In genomic region chr3:37128269-37128668, GRCm38 (mm10) we compare ENCODE assay signal across 10 mouse cellular contexts. TPM values are rescaled to one million over a fixed set of nuclear protein-coding genes. Genes with fewer than 3 reads are reported as not detected.
DNase-seq lines count a peak whose midpoint lies in the region; ATAC-seq lines count a peak whose summit lies in the region.
"Had no signal": no experiment of that assay in that cellular context is flagged by ENCODE, and none has a peak within 500 bp of the region (broad histone marks: within the 10 kb centered on the region; RNA-seq: fewer than 3 reads in every experiment).

No protein-coding gene starts in this region.

- no peaks in the 10 kb centered on the region for H3K36me3 ChIP-seq in limb, embryonic 12.5 days

- H3K4me2 ChIP-seq in limb, embryonic 12.5 days = no peak overlapping the region
- H3K4me2 ChIP-seq: forebrain, embryonic 13.5 days had no signal

- H3K4me3 ChIP-seq in limb, embryonic 12.5 days (replicated peaks) = no peak overlapping the region
- H3K4me3 ChIP-seq: forebrain, embryonic 13.5 days had no signal

- DNase-seq in gastrocnemius, adult 18-20 months (ENCODE audit: low spot score) = peak; percentile 36
- DNase-seq in gastrocnemius, postnatal 10 days = no peak
- DNase-seq in urinary bladder, postnatal 36 days (ENCODE audit: low spot score in 2 of 2) = peak; percentile 20 to 26
- DNase-seq in urinary bladder, adult 2 months (ENCODE audit: low spot score) = no peak
- DNase-seq in left cerebral cortex, postnatal 14 days (ENCODE audit: low spot score in 2 of 2) = no peak
- DNase-seq in left cerebral cortex, adult 9 months (ENCODE audit: low spot score in 2 of 2) = no peak
- DNase-seq: layer of hippocampus, postnatal 36 days had no signal

- H3K4me1 ChIP-seq in limb, embryonic 12.5 days (replicated peaks) = no peaks in the 10 kb centered on the region; the same call in 1 of the 2 replicates
- H3K4me1 ChIP-seq: forebrain, embryonic 13.5 days had no signal

- H3K27me3 ChIP-seq in limb, embryonic 12.5 days = no peaks in the 10 kb centered on the region
- H3K27me3 ChIP-seq: forebrain, embryonic 13.5 days had no signal

- H3K9ac ChIP-seq in limb, embryonic 12.5 days (replicated peaks) = no peak overlapping the region
- H3K9ac ChIP-seq: forebrain, embryonic 13.5 days had no signal

- 57% methylated on average over 4 of the region's 4 CpGs for WGBS in limb, embryonic 12.5 days

- peak; percentile 88; the same call in 1 of the 2 replicates for ATAC-seq in limb, embryonic 12.5 days (ENCODE audit: insufficient number of reproducible peaks, insufficient read depth, low FRiP score, low TSS enrichment, low read depth)
- ATAC-seq in megakaryocyte-erythroid progenitor cell, adult 5-6 weeks (replicated peaks; ENCODE audit: low FRiP score, low TSS enrichment, poor library complexity, severe bottlenecking) = no peak
- ATAC-seq: forebrain, embryonic 13.5 days had no signal

- no peak overlapping the region for H3K27ac ChIP-seq in limb, embryonic 12.5 days
- H3K27ac ChIP-seq: forebrain, embryonic 13.5 days had no signal

- no peaks in the 10 kb centered on the region for H3K9me3 ChIP-seq in limb, embryonic 12.5 days
- H3K9me3 ChIP-seq: forebrain, embryonic 13.5 days had no signal

- intact Hi-C loops in left cerebral cortex, postnatal 14 days (cut with DNase I) = no loop called here

RNA-seq across cellular contexts. Expression of gene Il2, which starts 2.5 kb away (rescaled TPM):
- total RNA-seq in gastrocnemius, adult 18-20 months (2021) = not detected
- total RNA-seq in gastrocnemius, postnatal 10 days (2021) = not detected
- polyA plus RNA-seq in urinary bladder, adult 2 months (2012; rRNA removed) = 0.19 and 0.43 TPM in 2 replicates
- 0.59 and 0.97 TPM in 2 replicates for polyA plus RNA-seq in limb, embryonic 12.5 days (2016; fragmentation: Nextera tagmentation; extraction: Ambion mirVana)
- not detected for total RNA-seq in left cerebral cortex, postnatal 14 days (2021)
- total RNA-seq in megakaryocyte-erythroid progenitor cell, adult 5-6 weeks (2014; fragmentation: Nextera tagmentation) = not detected in 2 replicates
- total RNA-seq in megakaryocyte-erythroid progenitor cell, adult 5-6 weeks (2017) = not detected in 2 replicates
- total RNA-seq: layer of hippocampus, postnatal 36 days had no signal

Comparison
In these comparisons a context has a peak if more than half of its experiments do, and no peak if none do; other contexts are left out.
1. DNase-seq: peak in gastrocnemius, adult 18-20 months (single experiment) and urinary bladder, postnatal 36 days (2 of 2); none in gastrocnemius, postnatal 10 days (single experiment), urinary bladder, adult 2 months (single experiment), left cerebral cortex, postnatal 14 days (0 of 2) and left cerebral cortex, adult 9 months (0 of 2).